Mouse (Mus musculus): ENCODE results near the gene Lin54. TPM values are rescaled to one million over a fixed set of nuclear protein-coding genes. Genes with fewer than 3 reads are reported as not detected.

Lin54 gene
- total and polyA plus RNA-seq, 3 experiments: 11.8 to 14.1 (median 12.9) TPM

GRCm38 (mm10) chr5:100483569-100483968 is 16.9 kb downstream of the Lin54 start:
- no peak overlapping the region for H3K4me3 ChIP-seq (replicated peaks in 1 of 3; ENCODE audit: low read depth in 2 of 3, low read length in 2 of 3, poor library complexity in 1 of 3)
- peaks cover 8 to 52% of the 10 kb centered on the region in 2 experiments; a peak in 2 of 4 replicates for H3K4me1 ChIP-seq (ENCODE audit: control insufficient read depth in 1 of 2, insufficient read depth in 2 of 2)
- peaks cover 21 to 54% of the 10 kb centered on the region in 2 experiments for H3K36me3 ChIP-seq (replicated peaks in 1 of 2; ENCODE audit: control insufficient read depth in 1 of 2, insufficient read depth in 1 of 2, low read length in 1 of 2)
- no peak overlapping the region for H3K4me2 ChIP-seq (ENCODE audit: insufficient read depth, low read depth, poor library complexity, severe bottlenecking)
- H3K79me2 ChIP-seq (replicated peaks; ENCODE audit: control insufficient read depth, extremely low read depth, insufficient read depth, poor library complexity, severe bottlenecking): peaks cover 11% of the 10 kb centered on the region
- DNase-seq (ENCODE audit: extremely low read depth): no peak
- no peak for TF ChIP-seq RCOR1 (conservative IDR thresholded peaks at IDR 0.05; ENCODE audit: low read depth, low read length)
- no peak for TF ChIP-seq CHD1 (IDR thresholded peaks at IDR 0.05; ENCODE audit: low read depth, low read length)
- no peak for TF ChIP-seq JUN (IDR thresholded peaks at IDR 0.05; ENCODE audit: insufficient read depth, low read depth, low read length)
- TF ChIP-seq ETS1 (conservative IDR thresholded peaks at IDR 0.05; ENCODE audit: low read depth, low read length): no peak
- TF ChIP-seq RAD21 (IDR thresholded peaks at IDR 0.05; ENCODE audit: low read depth, low read length): no peak
- TF ChIP-seq JUND (conservative IDR thresholded peaks at IDR 0.05; ENCODE audit: low read depth, low read length): no peak
- no peak for TF ChIP-seq POLR2AphosphoS2 (IDR thresholded peaks at IDR 0.05; ENCODE audit: low read depth, low read length)
- TF ChIP-seq GABPA (IDR thresholded peaks at IDR 0.05; ENCODE audit: insufficient replicate concordance, low read depth, low read length): no peak
- no peak for TF ChIP-seq ELF1 (IDR thresholded peaks at IDR 0.05; ENCODE audit: low read depth, low read length)
- TF ChIP-seq USF1 (IDR thresholded peaks at IDR 0.05; ENCODE audit: low read depth, low read length): no peak
- TF ChIP-seq TBP (conservative IDR thresholded peaks at IDR 0.05; ENCODE audit: low read depth, low read length): no peak
- no peak for TF ChIP-seq TCF12 (IDR thresholded peaks at IDR 0.05; ENCODE audit: low read depth, low read length)
- TF ChIP-seq SMC3 (IDR thresholded peaks at IDR 0.05; ENCODE audit: low read depth, low read length): no peak
- no peak for TF ChIP-seq MAFK (IDR thresholded peaks at IDR 0.05; ENCODE audit: insufficient replicate concordance, low read length)
- no peak for TF ChIP-seq USF2 (conservative IDR thresholded peaks at IDR 0.05; ENCODE audit: low read depth, low read length)
- no peak for TF ChIP-seq POLR2A (IDR thresholded peaks at IDR 0.05; ENCODE audit: low read depth, low read length)
- no peak for TF ChIP-seq HCFC1 (IDR thresholded peaks at IDR 0.05; ENCODE audit: low read depth, low read length)
- TF ChIP-seq CTCF (conservative IDR thresholded peaks at IDR 0.05 in 1 of 2, IDR thresholded peaks at IDR 0.05 in 1 of 2; ENCODE audit: low read depth in 2 of 2, low read length in 2 of 2): no peak
- TF ChIP-seq E2F4 (IDR thresholded peaks at IDR 0.05; ENCODE audit: insufficient replicate concordance, low read depth, low read length): no peak
- no peak for TF ChIP-seq NRF1 (IDR thresholded peaks at IDR 0.05; ENCODE audit: low read depth, low read length)
- no peaks in the 10 kb centered on the region for H3K27me3 ChIP-seq (replicated peaks)
- no peak overlapping the region for H3K9ac ChIP-seq (ENCODE audit: insufficient read depth, low read depth)
- no peaks in the 10 kb centered on the region for H3K9me3 ChIP-seq (replicated peaks; ENCODE audit: low read length)
- in situ Hi-C loops (cut with MboI; ENCODE audit: low pct_ligation_motif_present, low pct_unique_long_range_greater_than_20kb, low sequenced_read_pairs) (no loop called here), dilution Hi-C loops (cut with MboI; ENCODE audit: extremely low pct_ligation_motif_present, extremely low pct_unique_long_range_greater_than_20kb, low sequenced_read_pairs) (no loop called here)
- H3K27ac ChIP-seq (ENCODE audit: insufficient read depth, low read depth): no peak overlapping the region

- H3K9ac ChIP-seq (ENCODE audit: insufficient read depth, low read depth): no peak overlapping the region
- peaks cover 28 to 75% of the 10 kb centered on the region in 2 experiments for H3K36me3 ChIP-seq (replicated peaks in 1 of 2; ENCODE audit: control insufficient read depth in 1 of 2, insufficient read depth in 1 of 2, low read length in 1 of 2)
- H3K27ac ChIP-seq (ENCODE audit: insufficient read depth, low read depth): no peak overlapping the region
- no peaks in the 10 kb centered on the region for H3K27me3 ChIP-seq (replicated peaks)
- H3K4me1 ChIP-seq (ENCODE audit: control insufficient read depth in 1 of 2, insufficient read depth in 2 of 2): peaks cover 0 to 8% of the 10 kb centered on the region in 2 experiments; a peak in 1 of 4 replicates
- dilution Hi-C loops (cut with MboI; ENCODE audit: extremely low pct_ligation_motif_present, extremely low pct_unique_long_range_greater_than_20kb, low sequenced_read_pairs) (no loop called here), in situ Hi-C loops (cut with MboI; ENCODE audit: low pct_ligation_motif_present, low pct_unique_long_range_greater_than_20kb, low sequenced_read_pairs) (no loop called here)
- no peak overlapping the region for H3K4me2 ChIP-seq (ENCODE audit: insufficient read depth, low read depth, poor library complexity, severe bottlenecking)
- H3K9me3 ChIP-seq (replicated peaks; ENCODE audit: low read length): no peaks in the 10 kb centered on the region
- DNase-seq (ENCODE audit: extremely low read depth): no peak
- TF ChIP-seq ZKSCAN1 (IDR thresholded peaks at IDR 0.05; ENCODE audit: borderline replicate concordance, low read depth, low read length) (no peak), POLR2AphosphoS2 (IDR thresholded peaks at IDR 0.05; ENCODE audit: low read depth, low read length) (no peak), TCF12 (IDR thresholded peaks at IDR 0.05; ENCODE audit: low read depth, low read length) (no peak), POLR2A (IDR thresholded peaks at IDR 0.05; ENCODE audit: low read depth, low read length) (no peak), CHD1 (IDR thresholded peaks at IDR 0.05; ENCODE audit: low read depth, low read length) (no peak), ZNF384 (IDR thresholded peaks at IDR 0.05; ENCODE audit: low read depth, low read length) (no peak), GABPA (IDR thresholded peaks at IDR 0.05; ENCODE audit: insufficient replicate concordance, low read depth, low read length) (no peak), MXI1 (IDR thresholded peaks at IDR 0.05; ENCODE audit: low read depth, low read length) (no peak)
- H3K4me3 ChIP-seq (replicated peaks in 1 of 3; ENCODE audit: low read depth in 2 of 3, low read length in 2 of 3, poor library complexity in 1 of 3): no peak overlapping the region
- no peaks in the 10 kb centered on the region for H3K79me2 ChIP-seq (replicated peaks; ENCODE audit: control insufficient read depth, extremely low read depth, insufficient read depth, poor library complexity, severe bottlenecking)
Measured at GRCm38 (mm10) chr5:100477604-100478003, 22.8 kb downstream of the Lin54 start.

Data from CH12.LX (cell line).